Comparison of ENCODE assay signal across 14 mouse cellular contexts in genomic region chr10:67571443-67571842, GRCm38 (mm10). TPM values are rescaled to one million over a fixed set of nuclear protein-coding genes. Genes with fewer than 3 reads are reported as not detected.
"Had no signal": no experiment of that assay in that cellular context is flagged by ENCODE, and none has a peak within 500 bp of the region (broad histone marks: within the 10 kb centered on the region; RNA-seq: fewer than 3 reads in every experiment).

No protein-coding gene starts in this region.

- H3K4me3 ChIP-seq: limb, embryonic 12.5 days; limb, embryonic 15.5 days had no signal

- ATAC-seq: liver, postnatal 0 days; lung, postnatal 0 days had no signal

- H3K9me3 ChIP-seq: limb, embryonic 12.5 days; limb, embryonic 15.5 days had no signal

- H3K27me3 ChIP-seq: limb, embryonic 12.5 days; limb, embryonic 15.5 days had no signal

- H3K4me2 ChIP-seq: limb, embryonic 12.5 days; limb, embryonic 15.5 days; liver, embryonic 11.5 days; lung, embryonic 14.5 days; midbrain, embryonic 11.5 days had no signal

- H3K9ac ChIP-seq: limb, embryonic 12.5 days; limb, embryonic 15.5 days; liver, embryonic 14.5 days; liver, postnatal 0 days; lung, embryonic 14.5 days had no signal

- H3K36me3 ChIP-seq: limb, embryonic 12.5 days; limb, embryonic 15.5 days had no signal

- DNase-seq: kidney, adult 9 months; kidney, postnatal 14 days; kidney, postnatal 4 days; left cerebral cortex, postnatal 4 days; liver, postnatal 0 days; lung, embryonic 14.5 days; midbrain, embryonic 14.5 days; thymus, postnatal 25 days had no signal

- H3K27ac ChIP-seq: limb, embryonic 12.5 days; limb, embryonic 15.5 days; liver, embryonic 14.5 days had no signal

RNA-seq across cellular contexts. Expression of gene Egr2, which starts 36.2 kb away (rescaled TPM):
- polyA plus RNA-seq: midbrain, embryonic 11.5 days had no signal
